Mouse (Mus musculus) liver, embryonic 12.5 days (tissue): ENCODE results near the gene Mid1. TPM values are rescaled to one million over a fixed set of nuclear protein-coding genes. Genes with fewer than 3 reads are reported as not detected.
"Not testable (repeated sequence)": the region's sequence is repeated elsewhere in the genome, so short reads cannot be mapped to it uniquely, and the experiment has no call there.

Experiments used
- ATAC-seq: fragments of 200-750 bp; cut with Nextera tagmentation; 2 replicates; pipeline ENCODE4 v1.8.0; 2017; ENCODE audit warnings: moderate number of reproducible peaks, mild to moderate bottlenecking, moderate library complexity
- H3K27ac ChIP-seq: fragments of 300-500 bp; sonication (generic); 2 replicates; pipeline ENCODE4 v1.5.1; 2016; ENCODE audit warnings: mild to moderate bottlenecking
- H3K27me3 ChIP-seq: fragments of 300-500 bp; sonication (generic); replicated peaks from 2 replicates; pipeline ENCODE4 v1.6.1; 2016; ENCODE audit warnings: mild to moderate bottlenecking, moderate library complexity
- H3K36me3 ChIP-seq: fragments of 300-500 bp; sonication (generic); 2 replicates; pipeline ENCODE4 v1.6.1; 2016; ENCODE audit warnings: mild to moderate bottlenecking, moderate library complexity
- H3K4me1 ChIP-seq: fragments of 300-500 bp; sonication (generic); 2 replicates; pipeline ENCODE4 v1.6.1; 2016
- H3K4me2 ChIP-seq: fragments of 300-500 bp; sonication (generic); 2 replicates; pipeline ENCODE4 v1.6.1; 2016; ENCODE audit warnings: mild to moderate bottlenecking, moderate library complexity
- H3K4me3 ChIP-seq: fragments of 300-500 bp; sonication (generic); 2 replicates; pipeline ENCODE4 v1.5.1; 2016; ENCODE audit warnings: mild to moderate bottlenecking, moderate library complexity
- H3K9ac ChIP-seq: fragments of 300-500 bp; sonication (generic); 2 replicates; pipeline ENCODE4 v1.6.1; 2016; ENCODE audit warnings: mild to moderate bottlenecking, moderate library complexity
- H3K9me3 ChIP-seq: fragments of 300-500 bp; sonication (generic); replicated peaks from 2 replicates; pipeline ENCODE4 v1.6.1; 2016; ENCODE audit warnings: mild to moderate bottlenecking, moderate library complexity
- WGBS: fragments of 180-500 bp; shearing (Covaris S2); methylation state at CpG from one replicate; pipeline ENCODE4 v1.1.7; 2016; ENCODE audit not compliant: insufficient replicate concordance; 5-methylcytosine and 5-hydroxymethylcytosine counted together
- polyA plus RNA-seq: library from polyadenylated mRNA; unstranded; fragments of >200 nt; fragmentation: Nextera tagmentation; extraction: Ambion mirVana; gene quantifications from 2 replicates; pipeline ENCODE4 v1.2.1, GENCODE M21; 2016

Mid1 gene
- polyA plus RNA-seq, 1 experiment from 2014 or later = 3.3 TPM

DNA sequence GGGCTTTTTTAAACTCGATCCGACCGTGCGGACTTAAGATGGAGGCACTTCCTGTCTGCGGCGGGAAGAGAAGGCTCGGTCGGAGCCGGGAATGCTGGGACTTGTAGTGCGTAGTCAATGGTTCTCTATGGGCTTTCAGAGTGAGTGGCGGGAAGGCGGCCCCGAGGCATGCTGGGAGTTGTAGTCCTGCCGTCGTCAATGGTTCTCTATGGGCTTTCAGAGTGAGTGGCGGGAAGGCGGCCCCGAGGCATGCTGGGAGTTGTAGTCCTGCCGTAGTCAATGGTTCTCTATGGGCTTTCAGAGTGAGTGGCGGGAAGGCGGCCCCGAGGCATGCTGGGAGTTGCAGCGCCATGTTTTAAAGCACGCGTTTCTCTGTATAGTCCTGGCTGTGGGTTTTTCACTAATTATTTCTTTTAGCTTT, 324.8 kb downstream of the Mid1 start:
- WGBS = 55% methylated on average over 25 of the region's 25 CpGs
- H3K4me2 ChIP-seq, H3K4me1 ChIP-seq, H3K27me3 ChIP-seq: not testable (repeated sequence)
- Histone ChIP-seq H3K36me3 (peaks cover 19% of the 10 kb centered on the region), H3K4me3 (peak overlapping the region; percentile 62), H3K9me3 (peaks cover 39% of the 10 kb centered on the region), H3K27ac (peak overlapping the region; percentile 75), H3K9ac (peak overlapping the region; percentile 61)
- ATAC-seq = peak; percentile 96

DNA sequence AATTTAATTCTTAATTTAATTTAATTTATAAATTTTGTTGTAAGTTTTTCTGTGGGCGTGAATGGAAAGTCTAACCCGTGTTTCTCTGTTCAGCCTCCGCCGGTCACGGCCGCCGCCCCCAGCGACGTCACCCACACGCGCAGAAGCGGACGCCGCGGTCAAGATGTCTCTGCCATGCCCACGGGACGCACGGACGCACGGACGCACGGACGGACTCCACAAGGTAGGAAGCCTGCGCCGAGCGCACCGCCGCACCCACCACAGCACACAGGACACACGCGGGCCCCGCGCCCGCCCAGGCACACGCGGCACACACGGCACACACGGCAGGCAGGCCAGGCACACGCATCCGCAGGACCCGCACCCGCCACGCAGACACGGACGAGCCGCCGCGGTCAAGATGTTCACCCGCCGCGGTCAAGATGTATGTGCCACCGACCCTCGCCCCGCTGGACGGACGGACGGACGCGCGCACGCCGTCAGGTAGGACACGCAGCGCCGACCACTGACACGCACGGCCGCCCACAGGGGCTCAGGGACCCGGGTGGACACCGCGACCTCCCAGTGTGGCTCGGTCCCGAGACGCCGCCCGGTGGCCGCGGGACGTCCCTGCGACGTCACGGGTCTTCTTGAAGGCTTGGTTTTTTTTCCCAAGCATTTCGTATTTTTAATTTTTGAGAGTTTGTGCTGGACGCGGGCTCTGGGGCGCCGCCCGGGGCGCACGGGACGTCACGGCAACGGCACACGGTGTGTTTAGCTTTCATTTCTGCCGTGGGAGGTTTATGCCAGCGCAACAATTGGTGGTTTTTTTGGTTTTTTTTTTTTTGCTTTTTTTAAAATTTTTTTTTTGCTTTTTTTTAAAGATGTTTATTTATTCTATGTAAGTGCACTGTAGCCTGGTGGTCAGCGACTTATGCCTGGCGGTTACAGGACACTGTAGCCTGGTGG, 325.9 kb downstream of the Mid1 start:
- Histone ChIP-seq H3K9ac (peak overlapping the region; percentile 49), H3K27ac (peak overlapping the region; percentile 3)
- ATAC-seq = peak; percentile 4; the same call in 1 of the 2 replicates

DNA sequence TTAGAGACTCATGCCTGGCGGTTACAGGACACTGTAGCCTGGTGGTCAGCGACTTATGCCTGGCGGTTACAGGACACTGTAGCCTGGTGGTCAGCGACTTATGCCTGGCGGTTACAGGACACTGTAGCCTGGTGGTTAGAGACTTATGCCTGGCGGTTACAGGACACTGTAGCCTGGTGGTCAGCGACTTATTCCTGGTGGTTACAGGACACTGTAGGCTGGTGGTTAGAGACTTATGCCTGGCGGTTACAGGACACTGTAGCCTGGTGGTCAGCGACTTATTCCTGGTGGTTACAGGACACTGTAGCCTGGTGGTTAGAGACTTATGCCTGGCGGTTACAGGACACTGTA, 326.5 kb downstream of the Mid1 start:
- H3K4me1 ChIP-seq, H3K4me3 ChIP-seq, H3K4me2 ChIP-seq, ATAC-seq, H3K27me3 ChIP-seq, H3K27ac ChIP-seq, H3K9ac ChIP-seq: not testable (repeated sequence)
- Histone ChIP-seq H3K9me3 (peaks cover 42% of the 10 kb centered on the region), H3K36me3 (peaks cover 23% of the 10 kb centered on the region)
- 74% methylated on average over 6 of the region's 10 CpGs for WGBS

More for the DNA sequence above, 325.9 kb downstream of the Mid1 start:
- Histone ChIP-seq H3K4me3 (peak overlapping the region; percentile 38), H3K36me3 (peaks cover 19% of the 10 kb centered on the region), H3K9me3 (peaks cover 39% of the 10 kb centered on the region), H3K4me2 (peak overlapping the region; percentile 52)
- H3K27me3 ChIP-seq, H3K4me1 ChIP-seq: not testable (repeated sequence)
- WGBS = 76% methylated on average over 97 of the region's 97 CpGs

DNA sequence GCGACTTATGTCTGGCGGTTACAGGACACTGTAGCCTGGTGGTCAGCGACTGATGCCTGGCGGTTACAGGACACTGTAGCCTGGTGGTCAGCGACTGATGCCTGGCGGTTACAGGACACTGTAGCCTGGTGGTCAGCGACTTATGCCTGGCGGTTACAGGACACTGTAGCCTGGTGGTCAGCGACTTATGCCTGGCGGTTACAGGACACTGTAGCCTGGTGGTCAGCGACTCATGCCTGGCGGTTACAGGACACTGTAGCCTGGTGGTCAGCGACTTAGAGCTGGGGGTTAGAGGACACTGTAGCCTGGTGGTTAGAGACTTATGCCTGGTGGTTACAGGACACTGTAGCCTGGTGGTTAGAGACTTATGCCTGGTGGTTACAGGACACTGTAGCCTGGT, 328.4 kb downstream of the Mid1 start:
- not testable (repeated sequence) for ATAC-seq

DNA sequence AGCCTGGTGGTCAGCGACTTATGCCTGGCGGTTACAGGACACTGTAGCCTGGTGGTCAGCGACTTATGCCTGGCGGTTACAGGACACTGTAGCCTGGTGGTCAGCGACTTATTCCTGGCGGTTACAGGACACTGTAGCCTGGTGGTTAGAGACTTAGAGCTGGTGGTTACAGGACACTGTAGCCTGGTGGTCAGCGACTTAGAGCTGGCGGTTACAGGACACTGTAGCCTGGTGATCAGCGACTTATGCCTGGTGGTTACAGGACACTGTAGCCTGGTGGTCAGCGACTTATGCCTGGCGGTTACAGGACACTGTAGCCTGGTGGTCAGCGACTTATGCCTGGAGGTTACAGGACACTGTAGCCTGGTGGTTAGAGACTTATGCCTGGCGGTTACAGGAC, 329.0 kb downstream of the Mid1 start:
- H3K27me3 ChIP-seq, H3K4me3 ChIP-seq, H3K4me1 ChIP-seq, H3K4me2 ChIP-seq, H3K9ac ChIP-seq, ATAC-seq, H3K27ac ChIP-seq: not testable (repeated sequence)
- WGBS = 77% methylated on average over 7 of the region's 13 CpGs
- Histone ChIP-seq H3K36me3 (peaks cover 42% of the 10 kb centered on the region), H3K9me3 (peaks cover 32% of the 10 kb centered on the region)

More for the DNA sequence above, 328.4 kb downstream of the Mid1 start:
- not testable (repeated sequence) for H3K4me1 ChIP-seq, H3K4me3 ChIP-seq, H3K27me3 ChIP-seq, H3K4me2 ChIP-seq, H3K9ac ChIP-seq, H3K27ac ChIP-seq
- peaks cover 30% of the 10 kb centered on the region for H3K9me3 ChIP-seq
- peaks cover 35% of the 10 kb centered on the region for H3K36me3 ChIP-seq
- 96% methylated on average over 5 of the region's 13 CpGs for WGBS

DNA sequence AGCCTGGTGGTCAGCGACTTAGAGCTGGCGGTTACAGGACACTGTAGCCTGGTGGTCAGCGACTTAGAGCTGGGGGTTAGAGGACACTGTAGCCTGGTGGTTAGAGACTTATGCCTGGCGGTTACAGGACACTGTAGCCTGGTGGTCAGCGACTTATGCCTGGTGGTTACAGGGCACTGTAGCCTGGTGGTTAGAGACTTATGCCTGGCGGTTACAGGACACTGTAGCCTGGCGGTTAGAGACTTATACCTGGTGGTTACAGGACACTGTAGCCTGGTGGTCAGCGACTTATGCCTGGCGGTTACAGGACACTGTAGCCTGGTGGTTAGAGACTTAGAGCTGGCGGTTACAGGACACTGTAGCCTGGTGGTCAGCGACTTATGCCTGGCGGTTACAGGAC, 330.9 kb downstream of the Mid1 start:
- 85% methylated on average over 10 of the region's 12 CpGs for WGBS
- not testable (repeated sequence) for H3K27ac ChIP-seq, H3K4me2 ChIP-seq, H3K27me3 ChIP-seq, H3K4me3 ChIP-seq, H3K4me1 ChIP-seq, ATAC-seq, H3K9ac ChIP-seq
- Histone ChIP-seq H3K36me3 (peaks cover 50% of the 10 kb centered on the region), H3K9me3 (peaks cover 34% of the 10 kb centered on the region)

DNA sequence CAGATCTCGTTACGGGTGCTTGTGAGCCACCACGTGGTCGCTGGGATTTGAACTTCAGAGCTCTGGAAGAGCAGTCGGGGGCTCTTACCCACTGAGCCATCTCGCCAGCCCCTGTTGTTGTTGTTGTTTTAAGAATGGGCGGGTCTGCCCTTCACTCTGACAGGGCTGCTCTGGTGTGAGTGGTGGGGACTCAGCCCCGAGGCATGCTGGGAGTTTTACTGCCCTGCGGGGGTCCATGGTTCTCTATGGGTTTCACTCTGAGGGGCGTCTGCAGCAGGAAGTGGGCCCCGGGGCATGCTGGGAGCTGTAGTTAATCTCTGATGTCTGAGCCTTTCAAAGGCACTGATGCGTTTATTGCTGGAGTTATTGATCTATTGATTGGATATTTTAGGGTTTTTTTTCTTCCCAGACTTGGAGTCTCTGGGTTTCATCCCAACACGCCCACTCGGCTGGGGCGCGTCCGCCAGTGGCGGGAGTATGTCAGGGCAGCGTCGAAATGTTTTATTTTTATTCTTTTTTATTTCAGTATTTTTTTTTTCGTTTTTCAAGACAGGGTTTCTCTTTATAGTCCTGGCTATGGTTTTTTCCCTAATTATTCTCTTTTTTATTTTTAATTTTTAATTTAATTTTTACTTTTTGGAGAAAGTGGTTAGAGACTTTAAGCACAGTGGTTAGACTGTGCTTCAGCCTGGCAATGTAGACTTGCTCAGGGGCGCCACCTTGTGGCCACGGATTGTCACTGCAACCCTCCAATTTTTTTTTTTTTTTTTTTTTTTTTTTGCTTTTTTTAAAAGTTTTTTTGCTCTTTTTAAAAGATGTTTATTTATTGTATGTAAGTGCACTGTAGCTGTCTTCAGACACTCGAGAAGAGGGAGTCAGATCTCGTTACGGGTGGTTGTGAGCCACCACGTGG, 332.6 kb downstream of the Mid1 start:
- Histone ChIP-seq H3K4me3 (peak overlapping the region; percentile 0; the same call in 1 of the 2 replicates), H3K36me3 (peaks cover 56% of the 10 kb centered on the region), H3K9me3 (peaks cover 39% of the 10 kb centered on the region), H3K4me2 (0 out of 2 replicates have a peak overlapping the region, but pooled peaks have one; percentile 0)
- not testable (repeated sequence) for H3K9ac ChIP-seq, H3K27ac ChIP-seq, H3K4me1 ChIP-seq, H3K27me3 ChIP-seq
- WGBS = 59% methylated on average over 27 of the region's 27 CpGs
- peak; percentile 74 for ATAC-seq

DNA sequence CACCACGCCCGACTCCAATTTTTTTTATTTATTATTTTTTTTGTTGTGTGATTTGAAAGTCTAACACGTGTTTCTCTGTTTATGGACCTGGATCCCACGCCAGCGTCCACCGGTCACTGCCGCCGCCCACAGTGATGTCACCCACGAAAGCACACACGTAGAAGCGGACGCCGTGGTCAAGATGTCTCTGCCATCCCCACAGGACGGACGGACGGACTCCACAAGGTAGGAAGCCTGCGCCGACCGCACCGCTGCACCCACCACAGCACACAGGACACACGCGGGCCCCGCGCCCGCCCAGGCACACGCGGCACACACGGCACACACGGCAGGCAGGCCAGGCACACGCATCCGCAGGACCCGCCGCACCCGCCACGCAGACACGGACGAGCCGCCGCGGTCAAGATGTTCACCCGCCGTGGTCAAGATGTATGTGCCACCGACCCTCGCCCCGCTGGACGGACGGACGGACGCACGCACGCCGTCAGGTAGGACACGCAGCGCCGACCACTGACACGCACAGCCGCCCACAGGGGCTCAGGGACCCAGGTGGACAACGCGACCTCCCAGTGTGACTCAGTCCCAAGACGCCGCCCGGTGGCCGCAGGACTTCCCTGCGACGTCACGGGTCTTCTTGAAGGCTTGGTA, 333.7 kb downstream of the Mid1 start:
- H3K4me2 ChIP-seq, H3K4me3 ChIP-seq, H3K27me3 ChIP-seq, H3K27ac ChIP-seq, H3K4me1 ChIP-seq, H3K9ac ChIP-seq: not testable (repeated sequence)
- peaks cover 56% of the 10 kb centered on the region for H3K36me3 ChIP-seq
- ATAC-seq = peak; percentile 74
- WGBS = 80% methylated on average over 66 of the region's 66 CpGs
- H3K9me3 ChIP-seq = peaks cover 39% of the 10 kb centered on the region

DNA sequence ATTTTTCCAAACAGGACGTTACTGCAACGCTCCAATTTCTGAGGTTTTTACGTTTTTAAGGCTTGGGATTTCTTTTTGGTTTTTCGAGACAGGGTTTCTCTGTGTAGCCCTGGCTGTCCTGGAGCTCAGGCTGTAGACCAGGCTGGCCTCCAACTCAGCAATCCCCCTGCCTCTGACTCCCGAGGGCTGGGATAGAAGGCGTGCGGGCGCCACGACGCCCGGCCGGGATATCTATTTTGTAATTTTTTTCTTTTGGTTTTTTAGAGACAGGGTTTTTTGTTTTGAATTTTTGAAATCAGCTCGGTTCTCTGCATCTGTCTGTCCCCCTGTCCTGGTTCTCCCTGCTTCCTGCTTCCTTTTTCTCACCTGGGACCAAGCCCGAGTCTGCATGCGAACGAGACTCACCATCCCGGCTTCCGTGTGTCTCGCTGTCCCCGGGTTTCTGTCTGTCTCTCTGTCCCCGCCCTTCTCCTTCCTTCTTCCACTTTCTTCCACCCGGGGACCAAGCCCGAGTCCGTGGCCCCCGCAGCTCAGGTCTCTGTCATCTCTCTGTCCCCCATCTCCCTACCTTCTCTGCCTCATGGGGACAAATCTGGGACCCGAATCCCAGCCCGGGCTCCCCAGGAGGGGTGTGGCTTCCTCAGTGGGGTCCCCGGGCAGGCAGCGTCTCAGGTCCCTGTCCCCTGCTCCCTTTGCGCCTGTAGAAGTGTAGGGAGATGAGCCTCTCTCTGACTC, 334.4 kb downstream of the Mid1 start:
- Histone ChIP-seq H3K36me3 (peaks cover 53% of the 10 kb centered on the region), H3K9me3 (peaks cover 39% of the 10 kb centered on the region)
- peak; percentile 55 for ATAC-seq
- not testable (repeated sequence) for H3K4me2 ChIP-seq, H3K27me3 ChIP-seq, H3K9ac ChIP-seq, H3K27ac ChIP-seq, H3K4me1 ChIP-seq, H3K4me3 ChIP-seq
- WGBS = 79% methylated on average over 30 of the region's 30 CpGs

DNA sequence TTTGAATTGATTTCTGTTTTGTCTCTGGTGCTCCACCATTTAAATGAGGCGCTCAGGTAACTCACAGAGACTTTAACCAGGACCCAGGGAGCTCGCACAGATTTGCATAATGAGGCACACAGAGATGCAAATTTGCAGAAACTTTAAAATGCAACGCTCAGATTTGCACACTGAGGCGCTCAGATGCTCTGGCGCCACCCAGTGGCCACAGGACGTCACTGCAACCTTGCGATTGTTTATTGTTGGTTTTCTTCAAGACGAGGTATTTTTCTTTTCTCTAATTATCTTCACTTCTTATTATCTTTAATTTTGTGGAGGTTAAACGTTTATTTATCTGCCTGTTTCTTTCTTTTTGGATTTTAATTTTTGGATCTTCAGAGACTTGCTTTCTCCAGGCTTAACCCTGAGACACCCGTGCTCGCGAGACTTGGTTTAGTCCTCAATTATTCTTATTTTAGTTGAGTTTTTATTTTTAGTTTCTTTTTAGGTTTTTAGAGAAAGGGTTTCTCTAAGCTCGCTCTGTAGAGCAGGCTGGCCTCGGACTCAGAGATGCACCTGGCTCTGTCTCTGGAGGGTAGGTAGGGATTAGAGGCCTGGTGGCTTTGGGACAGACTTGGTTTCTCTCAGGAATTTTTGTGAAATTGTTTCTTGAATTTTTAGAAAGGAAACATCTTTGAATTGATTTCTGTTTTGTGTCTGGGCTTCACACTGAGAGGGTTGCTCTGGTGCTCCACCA, 335.1 kb downstream of the Mid1 start:
- not testable (repeated sequence) for H3K4me3 ChIP-seq, H3K4me1 ChIP-seq, ATAC-seq, H3K27ac ChIP-seq, H3K27me3 ChIP-seq, H3K4me2 ChIP-seq, H3K9ac ChIP-seq
- Histone ChIP-seq H3K9me3 (peaks cover 39% of the 10 kb centered on the region), H3K36me3 (peaks cover 53% of the 10 kb centered on the region)
- 54% methylated on average over 14 of the region's 14 CpGs for WGBS

DNA sequence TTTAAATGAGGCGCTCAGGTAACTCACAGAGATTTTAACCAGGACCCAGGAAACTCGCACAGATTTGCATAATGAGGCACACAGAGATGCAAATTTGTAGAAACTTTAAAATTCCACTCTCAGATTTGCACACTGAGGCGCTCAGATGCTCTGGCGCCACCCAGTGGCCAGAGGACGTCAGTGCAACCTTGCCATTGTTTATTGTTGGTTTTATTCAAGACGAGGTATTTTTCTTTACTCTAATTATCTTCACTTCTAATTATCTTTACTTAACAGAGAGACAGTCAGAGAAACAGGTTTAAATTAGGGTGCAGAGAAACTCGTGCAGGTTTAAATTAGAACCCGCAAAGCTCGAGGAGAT, 335.7 kb downstream of the Mid1 start:
- H3K27ac ChIP-seq, H3K4me3 ChIP-seq, H3K4me2 ChIP-seq, ATAC-seq, H3K4me1 ChIP-seq, H3K9ac ChIP-seq, H3K27me3 ChIP-seq: not testable (repeated sequence)
- peaks cover 39% of the 10 kb centered on the region for H3K9me3 ChIP-seq
- 48% methylated on average over 9 of the region's 9 CpGs for WGBS
- H3K36me3 ChIP-seq = peaks cover 53% of the 10 kb centered on the region
